Mouse (Mus musculus) c-Kit-negative CD71-positive TER-119-positive erythroid progenitor cells, embryonic 14.5 days (primary cell): ENCODE measurements around the gene Tbl2.

Experiments used
- DNase-seq: peaks from one replicate; pipeline ENCODE4 v3.0.0-alpha.2; 2013; ENCODE audit warnings: low read depth, low spot score

Gene Tbl2

DNA sequence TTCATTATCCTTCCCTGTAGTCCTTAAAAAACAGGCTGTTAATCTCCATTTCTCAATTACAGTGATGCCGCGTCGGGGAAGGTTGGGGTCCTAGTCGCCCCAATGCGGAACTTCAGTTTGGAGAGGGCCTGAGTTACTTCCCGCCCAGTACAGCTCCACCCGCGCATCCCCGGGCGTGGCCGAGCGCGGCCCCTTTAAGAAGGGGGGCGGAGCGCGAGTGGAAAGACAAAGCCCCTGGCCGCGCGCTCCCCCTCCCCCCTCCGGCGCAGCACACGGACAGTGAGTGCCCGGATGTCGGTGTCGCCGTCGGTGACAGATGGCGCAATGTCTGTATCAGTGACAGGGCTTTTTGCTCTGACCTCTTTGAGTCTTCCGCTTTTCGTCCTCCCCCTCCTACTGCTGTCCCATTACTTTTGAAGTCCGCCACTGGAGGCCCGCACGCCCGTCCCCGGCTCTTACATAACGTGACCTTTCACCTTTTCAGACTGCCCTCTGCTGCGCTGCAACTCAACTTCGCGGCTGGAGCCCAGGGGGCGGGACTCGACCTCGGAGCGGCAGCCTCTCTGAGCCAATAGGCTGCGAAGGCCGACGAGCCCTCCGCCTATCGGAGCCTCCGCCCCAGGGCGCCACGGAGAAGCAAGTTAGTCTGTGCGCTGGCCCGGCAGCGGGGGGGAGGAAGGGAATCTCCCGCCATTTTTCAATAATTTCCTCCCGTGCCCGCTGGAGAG is 37.3 kb downstream of the Tbl2 start, which contains the start of gene Baz1b:
Baz1b (plus strand) TSS at position 644 of the 728 bp plus-strand sequence.
- DNase-seq, result peak; percentile 92

- DNase-seq, result peak; percentile 68
Measured at GRCm38 (mm10) chr5:135187349-135188213, 38.1 kb downstream of the Tbl2 start.

GRCm38 (mm10) chr5:135188214-135188554 is 38.7 kb downstream of the Tbl2 start:
- DNase-seq, result no peak

DNA sequence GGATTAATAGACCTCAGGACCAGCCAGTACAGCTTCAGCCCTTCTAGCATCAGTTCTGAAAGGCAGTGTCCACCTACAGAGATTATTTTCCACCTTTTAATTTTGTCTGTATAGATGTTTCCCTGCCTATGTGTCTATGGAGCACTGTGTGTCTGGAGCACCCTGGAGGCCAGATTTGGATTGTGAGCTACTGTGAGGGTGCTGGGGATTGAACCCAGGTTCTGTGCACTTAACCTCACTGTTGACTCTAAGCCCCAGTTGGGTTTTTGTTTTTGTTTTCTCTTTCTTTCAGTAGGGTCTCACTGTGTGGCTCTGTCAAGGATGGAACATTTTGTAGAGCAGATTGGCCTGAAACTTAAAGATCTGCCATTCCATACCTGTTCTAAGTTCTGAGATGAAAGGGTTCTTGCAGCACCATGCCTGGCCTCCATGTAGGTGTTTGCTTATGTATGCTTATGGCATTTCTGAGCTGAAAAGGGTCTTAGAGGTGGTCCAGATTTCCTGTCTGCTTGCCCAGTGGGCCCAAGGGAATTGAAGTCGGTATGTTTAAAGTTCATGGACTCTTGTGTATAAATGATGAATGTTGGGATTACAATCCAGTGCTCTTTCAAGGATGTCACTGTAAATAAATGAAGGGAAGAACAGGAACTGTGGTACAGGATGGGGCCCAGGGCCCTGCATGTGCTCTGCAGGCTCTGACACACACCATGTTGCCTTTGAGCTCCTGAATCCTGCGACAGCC is 40.0 kb downstream of the Tbl2 start:
- DNase-seq, result no peak

GRCm38 (mm10) chr5:135191620-135192019 is 42.2 kb downstream of the Tbl2 start:
- DNase-seq, result peak; percentile 65

DNA sequence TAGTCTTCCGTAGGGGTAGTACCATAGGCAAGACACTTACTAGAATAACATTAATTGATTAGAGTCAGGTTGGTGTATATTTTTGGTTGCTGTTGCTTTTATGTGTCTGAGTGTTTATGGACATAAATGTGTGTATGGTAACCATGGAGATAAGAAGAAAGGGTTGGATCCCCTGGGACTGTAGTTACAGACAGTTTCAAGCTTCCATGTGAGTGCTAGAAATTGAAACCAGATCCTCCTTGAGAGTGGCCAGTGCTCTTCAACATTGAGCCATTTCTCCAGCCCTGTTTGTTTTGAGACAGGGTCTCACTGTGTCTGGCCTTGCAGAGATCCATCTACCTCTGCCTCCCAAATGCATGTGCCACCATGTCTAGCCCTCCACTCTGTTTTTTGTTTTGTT is 43.0 kb downstream of the Tbl2 start:
- DNase-seq, result no peak

- no peak for DNase-seq
Measured at GRCm38 (mm10) chr5:135196367-135196766, 46.9 kb downstream of the Tbl2 start.

DNA sequence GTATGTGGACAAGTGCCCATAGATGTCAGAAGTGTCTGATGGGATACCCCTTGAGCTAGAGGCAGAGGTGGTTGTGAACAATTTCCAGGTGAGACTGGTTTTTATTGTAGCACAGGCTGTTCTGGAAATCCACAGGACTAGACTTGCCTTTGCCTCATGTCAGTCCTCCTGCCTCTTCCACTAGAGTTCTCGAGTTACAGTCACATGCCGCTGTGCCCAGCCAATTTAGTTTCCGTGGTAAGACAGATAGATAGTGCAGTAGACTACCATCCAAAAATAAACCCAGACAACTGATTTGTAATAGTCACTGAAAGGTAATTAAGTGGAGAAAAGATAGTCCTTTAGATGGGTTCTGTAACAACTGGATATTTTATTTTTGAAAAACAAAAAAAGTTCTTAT is 53.3 kb downstream of the Tbl2 start:
- DNase-seq, result no peak

- no peak for DNase-seq
Measured at GRCm38 (mm10) chr5:135208197-135208596, 58.7 kb downstream of the Tbl2 start.
